Mouse (Mus musculus) liver, embryonic 14.5 days (tissue): Measurements from ENCODE around the gene Zdhhc1. TPM values are rescaled to one million over a fixed set of nuclear protein-coding genes. Genes with fewer than 3 reads are reported as not detected.
A peak's percentile ranks its signal among the peaks of the same experiment; 100 is the strongest.

Experiments used
- ATAC-seq: fragments of 200-750 bp; cut with Nextera tagmentation; 2 replicates; pipeline ENCODE4 v1.8.0; 2017; ENCODE audit warnings: moderate number of reproducible peaks, mild to moderate bottlenecking, moderate library complexity; ENCODE audit not compliant: insufficient read depth
- DNase-seq, 3 experiments: peaks; one replicate each; pipeline ENCODE4 v3.0.0-alpha.2; 2012 to 2013; ENCODE audit warnings: low read depth in 3 of 3, low spot score in 3 of 3
- H3K27ac ChIP-seq: fragments of 300-500 bp; sonication (generic); 2 replicates; pipeline ENCODE4 v1.5.1; 2014; ENCODE audit warnings: moderate library complexity, mild to moderate bottlenecking, control low read depth, inconsistent platforms
- H3K27me3 ChIP-seq: fragments of 300-500 bp; sonication (generic); 2 replicates; pipeline ENCODE4 v1.6.1; 2014; ENCODE audit warnings: mild to moderate bottlenecking, low read length, moderate library complexity; ENCODE audit not compliant: control insufficient read depth, insufficient read depth
- H3K36me3 ChIP-seq: fragments of 300-500 bp; sonication (generic); replicated peaks from 2 replicates; pipeline ENCODE4 v1.6.1; 2014; ENCODE audit warnings: low read depth; ENCODE audit not compliant: control insufficient read depth, insufficient read depth
- H3K4me1 ChIP-seq, 2 experiments: fragments of 200-500 bp in 1 of 2; fragments of 300-500 bp in 1 of 2; sonication (generic) in 1 of 2; replicated peaks; 2 replicates each; pipeline ENCODE4 v1.6.1; 2012 to 2014; ENCODE audit warnings: antibody characterized with exemption in 1 of 2, inconsistent platforms in 1 of 2, low read length in 1 of 2; ENCODE audit not compliant: control insufficient read depth in 2 of 2, insufficient read depth in 2 of 2
- H3K4me2 ChIP-seq: fragments of 300-500 bp; sonication (generic); 2 replicates; pipeline ENCODE4 v1.6.1; 2014; ENCODE audit warnings: low read depth, mild to moderate bottlenecking, control low read depth, moderate library complexity
- H3K4me3 ChIP-seq, 2 experiments: fragments of 200-500 bp in 1 of 2; fragments of 300-500 bp in 1 of 2; sonication (generic) in 1 of 2; 2 replicates each; pipeline ENCODE4 v1.5.1; 2012 to 2014; ENCODE audit warnings: low read depth in 2 of 2, low read length in 2 of 2, mild to moderate bottlenecking in 2 of 2, control low read depth in 1 of 2, inconsistent platforms in 1 of 2, moderate library complexity in 1 of 2; ENCODE audit not compliant: insufficient read depth in 1 of 2
- H3K9ac ChIP-seq: fragments of 300-500 bp; sonication (generic); replicated peaks from 2 replicates; pipeline ENCODE4 v1.6.1; 2014; ENCODE audit warnings: mild to moderate bottlenecking, control low read depth, moderate library complexity
- H3K9me3 ChIP-seq: fragments of 300-500 bp; sonication (generic); 2 replicates; pipeline ENCODE4 v1.6.1; 2016; ENCODE audit warnings: low read length, mixed read lengths; ENCODE audit not compliant: control insufficient read depth
- CTCF ChIP-seq: IDR thresholded peaks from 2 replicates; pipeline ENCODE4 v1.5.1; 2016; ENCODE audit warnings: antibody characterized with exemption, low read depth, control low read depth
- EP300 ChIP-seq: IDR thresholded peaks from 2 replicates; pipeline ENCODE4 v1.6.1; 2016; ENCODE audit warnings: antibody characterized with exemption, low read depth
- WGBS: fragments of 180-500 bp; shearing (Covaris S2); extraction: QIAGEN DNeasy Blood & Tissue Kit; methylation state at CpG from one replicate; pipeline ENCODE4 v1.1.7; 2014; ENCODE audit not compliant: insufficient replicate concordance; 5-methylcytosine and 5-hydroxymethylcytosine counted together
- polyA plus RNA-seq, 2 experiments: library from polyadenylated mRNA; depleted of rRNA in 1 of 2; stranded (reverse) in 1 of 2; unstranded in 1 of 2; fragments of >200 nt; fragmentation: Nextera tagmentation in 1 of 2; extraction: Ambion mirVana in 1 of 2; gene quantifications; 2 replicates each; pipeline versions ENCODE4 v1.2.1 to v1.2.3; 2012 to 2014

Zdhhc1 gene
- polyA plus RNA-seq, 2 experiments: 0.90 to 2.2 TPM

GRCm38 (mm10) chr8:105542032-105542656 is 45.4 kb upstream of the Zdhhc1 start:
- 23% methylated on average over 3 of the region's 3 CpGs for WGBS
- Histone ChIP-seq H3K9ac (no peak overlapping the region; the same call in 1 of the 2 replicates), H3K4me2 (peak overlapping the region; percentile 66), H3K27me3 (no peaks in the 10 kb centered on the region), H3K4me3 (no peak overlapping the region), H3K9me3 (no peaks in the 10 kb centered on the region), H3K36me3 (peaks cover 23% of the 10 kb centered on the region), H3K4me1 (peaks cover 51 to 52% of the 10 kb centered on the region in 2 experiments), H3K27ac (peak overlapping the region; percentile 81)
- TF ChIP-seq CTCF: no peak
- peak; percentile 96 for TF ChIP-seq EP300
- peak; percentile 76 to 80 (median 80) for DNase-seq
- peak; percentile 89 for ATAC-seq

- no peak for ATAC-seq
- H3K4me2 ChIP-seq: no peak overlapping the region
- TF ChIP-seq EP300 (no peak), CTCF (no peak)
- no peak overlapping the region for H3K9ac ChIP-seq
- H3K27me3 ChIP-seq: no peaks in the 10 kb centered on the region
- DNase-seq: no peak
- peaks cover 32% of the 10 kb centered on the region for H3K36me3 ChIP-seq
- no peak overlapping the region for H3K4me3 ChIP-seq
- H3K9me3 ChIP-seq: no peaks in the 10 kb centered on the region
- H3K4me1 ChIP-seq: peaks cover 34 to 38% of the 10 kb centered on the region in 2 experiments
- H3K27ac ChIP-seq: no peak overlapping the region
- 89% methylated on average over 4 of the region's 4 CpGs for WGBS
These were observed 42.2 kb upstream of the Zdhhc1 start for GRCm38 (mm10) chr8:105538940-105539339.

GRCm38 (mm10) chr8:105537011-105537677 is 40.4 kb upstream of the Zdhhc1 start:
- Histone ChIP-seq H3K36me3 (peaks cover 32% of the 10 kb centered on the region), H3K27me3 (no peaks in the 10 kb centered on the region), H3K4me2 (no peak overlapping the region), H3K27ac (no peak overlapping the region), H3K9me3 (no peaks in the 10 kb centered on the region), H3K9ac (no peak overlapping the region), H3K4me1 (peaks cover 25 to 30% of the 10 kb centered on the region in 2 experiments), H3K4me3 (no peak overlapping the region)
- no peak for DNase-seq
- 82% methylated on average over 6 of the region's 6 CpGs for WGBS
- no peak for ATAC-seq
- TF ChIP-seq CTCF (no peak), EP300 (no peak)

- Histone ChIP-seq H3K9ac (no peak overlapping the region), H3K4me3 (no peak overlapping the region), H3K27me3 (no peaks in the 10 kb centered on the region), H3K36me3 (peaks cover 32% of the 10 kb centered on the region), H3K4me1 (peaks cover 19 to 27% of the 10 kb centered on the region in 2 experiments), H3K27ac (no peak overlapping the region), H3K9me3 (no peaks in the 10 kb centered on the region), H3K4me2 (no peak overlapping the region)
- WGBS: 84% methylated on average over 3 of the region's 3 CpGs
- no peak for ATAC-seq
- DNase-seq: no peak
- TF ChIP-seq EP300 (no peak), CTCF (no peak)
These were observed 39.8 kb upstream of the Zdhhc1 start for GRCm38 (mm10) chr8:105536546-105536945.

GRCm38 (mm10) chr8:105533892-105534329 is 37.2 kb upstream of the Zdhhc1 start:
- 0% methylated on average over 1 of the region's 1 CpGs for WGBS
- H3K4me1 ChIP-seq: peaks cover 10 to 20% of the 10 kb centered on the region in 2 experiments
- TF ChIP-seq EP300 (no peak), CTCF (peak; percentile 91)
- H3K27ac ChIP-seq: no peak overlapping the region; the same call in 1 of the 2 replicates
- H3K36me3 ChIP-seq: peaks cover 24% of the 10 kb centered on the region
- peak; percentile 55 to 67 (median 57) for DNase-seq
- H3K4me3 ChIP-seq: no peak overlapping the region
- no peaks in the 10 kb centered on the region for H3K27me3 ChIP-seq
- no peaks in the 10 kb centered on the region for H3K9me3 ChIP-seq
- no peak overlapping the region for H3K9ac ChIP-seq
- no peak overlapping the region for H3K4me2 ChIP-seq
- peak; percentile 73 for ATAC-seq
